Mouse (Mus musculus): Measurements from ENCODE around the gene Adgre1. TPM values are rescaled to one million over a fixed set of nuclear protein-coding genes. Genes with fewer than 3 reads are reported as not detected.

Adgre1 gene
- polyA plus RNA-seq, 1 experiment from 2014 or later = 2.4 TPM

Other genes starting within 250 kb of the Adgre1 start
- gene Cd70, start 208.9 kb upstream of the Adgre1 start, polyA plus RNA-seq (2016; fragmentation: Nextera tagmentation; extraction: Ambion mirVana) = not detected in 2 replicates
- 0.11 and 0.46 TPM in 2 replicates for gene Tnfsf14, start 164.5 kb upstream of the Adgre1 start, polyA plus RNA-seq (2016; fragmentation: Nextera tagmentation; extraction: Ambion mirVana)
- gene C3, start 130.6 kb upstream of the Adgre1 start, polyA plus RNA-seq (2016; fragmentation: Nextera tagmentation; extraction: Ambion mirVana) = 0.87 and 2.6 TPM in 2 replicates
- gene Gpr108, start 110.2 kb upstream of the Adgre1 start, polyA plus RNA-seq (2016; fragmentation: Nextera tagmentation; extraction: Ambion mirVana) = 24.9 and 27.4 TPM in 2 replicates
- gene Trip10, start 109.2 kb upstream of the Adgre1 start, polyA plus RNA-seq (2016; fragmentation: Nextera tagmentation; extraction: Ambion mirVana) = 41.6 and 45.4 TPM in 2 replicates
- gene Vav1, start 79.6 kb upstream of the Adgre1 start, polyA plus RNA-seq (2016; fragmentation: Nextera tagmentation; extraction: Ambion mirVana) = 1.6 and 1.7 TPM in 2 replicates
- not detected in 2 replicates for gene Vmn2r120, start 186.8 kb downstream of the Adgre1 start, polyA plus RNA-seq (2016; fragmentation: Nextera tagmentation; extraction: Ambion mirVana)